Mouse (Mus musculus) thymus, postnatal 36 days (tissue): Measurements from ENCODE around the gene Dbndd2.

Source experiments
- DNase-seq, 2 experiments: peaks; one replicate each; pipeline ENCODE4 v3.0.0; 2022; ENCODE audit warnings: mixed read lengths in 2 of 2

Gene Dbndd2

GRCm38 (mm10) chr2:164485681-164486257, at the start of gene Dbndd2:
Gene Dbndd2, plus strand, starts transcription at chr2:164486106.
- DNase-seq = no peak

GRCm38 (mm10) chr2:164436215-164436913, 49.5 kb upstream of the Dbndd2 start:
- DNase-seq = no peak

GRCm38 (mm10) chr2:164436961-164437360, 48.9 kb upstream of the Dbndd2 start:
- DNase-seq = no peak

- DNase-seq = no peak
Observed at GRCm38 (mm10) chr2:164437710-164438109, 48.2 kb upstream of the Dbndd2 start.

- no peak for DNase-seq
Observed at GRCm38 (mm10) chr2:164438257-164438656, 47.6 kb upstream of the Dbndd2 start.

DNA sequence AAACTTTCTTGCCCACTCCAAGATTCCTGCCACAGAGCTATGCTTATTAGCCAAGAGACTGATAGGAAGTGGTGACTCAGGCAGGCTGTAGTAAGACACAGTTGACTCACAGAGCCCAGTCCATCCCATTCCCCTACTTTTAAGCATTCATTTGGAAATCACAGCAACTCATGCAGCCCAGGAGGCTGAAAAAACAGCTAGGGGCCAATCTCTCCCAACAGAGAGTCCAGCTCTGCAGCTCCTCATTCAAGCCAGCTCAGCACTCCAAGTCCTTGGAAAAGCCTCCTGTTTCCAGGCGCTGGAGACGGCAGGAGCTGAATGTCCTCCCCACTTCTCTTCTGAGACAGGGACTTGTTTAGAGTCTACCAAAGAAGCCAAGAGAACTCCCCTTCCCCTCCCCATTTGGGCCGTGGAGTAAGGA, 46.9 kb upstream of the Dbndd2 start:
- no peak for DNase-seq

GRCm38 (mm10) chr2:164440314-164440713, 45.6 kb upstream of the Dbndd2 start:
- DNase-seq = no peak

DNA sequence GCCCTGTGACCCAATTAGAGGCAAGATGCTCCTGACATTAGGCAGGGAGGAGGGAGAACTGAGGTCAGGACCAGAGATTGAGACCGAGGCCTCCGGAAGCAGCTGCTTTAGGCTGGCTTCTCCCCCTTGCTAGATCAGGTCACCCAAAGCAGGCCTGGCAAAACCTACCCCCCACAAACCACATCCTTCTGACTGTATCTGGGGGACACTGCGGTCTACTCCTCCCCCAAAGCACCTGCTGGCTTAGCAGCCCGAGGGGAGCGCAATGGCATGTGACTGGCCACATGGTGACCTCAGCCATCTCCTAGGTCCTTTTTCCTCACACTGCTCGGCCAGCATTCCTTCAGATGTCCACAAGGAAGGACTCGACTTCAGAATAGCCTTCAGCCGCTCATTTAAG, 44.8 kb upstream of the Dbndd2 start:
- DNase-seq = peak; percentile 57 to 72

DNA sequence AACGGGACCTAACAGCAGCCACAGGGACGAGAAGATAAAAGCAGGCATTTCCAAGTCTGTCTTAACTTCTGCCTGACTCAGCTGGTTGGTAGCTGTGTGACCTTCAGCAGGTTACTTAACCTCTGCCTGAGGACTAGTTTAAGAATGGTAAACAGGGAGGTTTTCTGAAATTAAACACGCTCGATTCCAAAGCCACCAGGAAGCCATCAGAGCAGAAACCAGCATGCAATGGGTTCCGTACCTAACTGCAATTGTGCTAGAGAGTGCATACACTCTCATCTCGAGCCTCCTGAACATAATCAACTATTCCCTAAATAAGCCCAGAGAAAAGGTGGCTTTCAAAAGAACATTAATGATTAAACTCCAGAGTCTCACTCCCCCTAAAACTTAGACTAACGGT, 44.2 kb upstream of the Dbndd2 start:
- DNase-seq = no peak

DNA sequence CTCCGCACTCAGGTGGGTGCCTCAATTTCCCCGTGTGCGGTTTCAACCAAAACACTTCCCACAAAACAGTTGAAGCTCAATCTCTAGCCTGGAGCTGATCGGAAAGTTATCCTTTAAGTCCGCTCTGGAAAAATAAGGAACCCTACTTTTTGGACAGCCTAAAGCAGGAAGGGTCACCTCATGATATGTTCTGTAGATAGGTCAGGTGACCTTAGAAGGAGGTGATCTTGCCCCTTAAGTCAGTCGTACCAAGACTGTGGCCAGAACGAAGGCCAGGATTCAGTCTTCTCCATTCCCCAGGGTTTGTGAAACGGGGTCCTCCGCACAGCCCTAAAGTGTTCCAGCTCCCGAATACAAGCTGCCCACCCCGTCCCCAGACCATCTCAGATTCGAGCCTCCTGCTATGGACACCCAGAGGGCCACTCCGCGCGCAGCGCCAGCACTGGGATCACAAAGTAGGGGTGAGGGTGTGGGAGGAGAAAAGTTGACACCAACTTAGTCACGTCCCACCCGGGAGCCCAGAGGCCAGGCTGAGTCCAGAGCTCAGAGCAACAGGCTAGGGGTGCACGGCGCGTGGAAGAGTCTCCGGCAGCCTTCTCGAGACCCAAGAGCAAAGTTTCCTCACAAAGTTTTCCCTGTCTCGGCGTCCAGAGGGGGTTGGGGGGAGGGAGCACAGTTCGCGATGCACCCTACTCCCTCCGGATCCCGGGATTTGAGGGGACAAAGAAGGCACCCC, 43.4 kb upstream of the Dbndd2 start:
- DNase-seq = peak in 1 of 2 experiments; percentile 17

GRCm38 (mm10) chr2:164443051-164443437, 42.9 kb upstream of the Dbndd2 start:
- peak; percentile 57 to 68 for DNase-seq

DNA sequence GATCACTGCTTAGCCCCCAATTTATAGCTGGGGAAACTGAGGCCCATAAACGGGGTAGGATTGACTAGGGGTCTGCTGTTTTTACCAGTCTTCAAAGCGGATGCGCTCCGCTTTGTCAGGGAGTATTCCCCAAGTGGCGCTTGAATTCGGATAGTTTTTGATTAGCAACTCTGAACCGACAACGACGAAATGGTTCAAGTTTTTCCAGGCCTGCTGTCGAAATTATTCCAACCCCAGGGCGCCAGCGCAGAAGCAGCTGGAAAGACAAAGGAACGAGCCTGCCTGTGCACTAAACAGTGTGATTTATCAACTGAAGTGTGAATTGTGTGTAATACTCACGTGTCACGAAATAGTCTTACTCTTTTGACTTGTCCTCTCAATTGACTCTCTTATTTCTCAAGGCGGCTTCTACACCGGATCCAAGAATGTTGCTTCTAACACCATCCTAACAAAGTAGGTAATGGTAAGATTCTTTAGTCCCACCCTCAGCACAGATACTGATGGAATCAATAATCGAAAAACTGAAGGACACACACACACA, 42.4 kb upstream of the Dbndd2 start, which contains the start of gene Sdc4:
Sdc4 (minus strand) TSS at position 428 of the 541 bp plus-strand sequence.
- DNase-seq = no peak

- DNase-seq = no peak
Observed at GRCm38 (mm10) chr2:164444701-164445100, 41.2 kb upstream of the Dbndd2 start.

DNA sequence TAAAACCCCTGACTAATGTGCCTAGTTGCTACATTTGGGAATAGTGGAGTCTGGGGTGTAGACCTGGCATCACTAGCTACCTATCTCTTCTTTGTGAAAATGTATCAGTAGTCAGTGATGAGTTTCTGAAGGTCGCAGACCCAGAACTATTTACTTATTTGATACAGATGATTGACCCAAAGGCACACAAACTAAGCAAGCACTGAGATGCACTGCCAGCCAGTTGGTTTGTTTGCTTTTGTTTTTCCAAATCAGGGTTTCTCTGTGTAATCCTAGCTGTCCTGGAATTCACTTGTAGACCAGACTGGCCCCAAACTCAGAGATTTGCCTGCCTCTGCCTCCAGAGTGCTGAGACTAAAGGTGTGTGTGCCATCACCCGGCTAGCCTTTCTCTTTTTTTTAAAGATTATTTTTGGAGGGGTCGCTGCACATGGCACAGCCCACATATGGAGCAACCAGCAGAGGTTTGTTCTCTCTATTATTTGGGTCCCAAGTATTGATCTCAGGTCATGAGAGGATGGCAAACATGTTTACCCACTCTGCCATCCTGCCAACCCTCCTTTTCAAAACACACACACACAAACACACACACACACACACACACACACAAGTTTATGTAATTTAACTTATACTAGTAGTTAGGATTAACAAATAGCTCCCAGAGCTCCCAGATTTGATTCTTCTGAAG, 40.4 kb upstream of the Dbndd2 start:
- no peak for DNase-seq

DNA sequence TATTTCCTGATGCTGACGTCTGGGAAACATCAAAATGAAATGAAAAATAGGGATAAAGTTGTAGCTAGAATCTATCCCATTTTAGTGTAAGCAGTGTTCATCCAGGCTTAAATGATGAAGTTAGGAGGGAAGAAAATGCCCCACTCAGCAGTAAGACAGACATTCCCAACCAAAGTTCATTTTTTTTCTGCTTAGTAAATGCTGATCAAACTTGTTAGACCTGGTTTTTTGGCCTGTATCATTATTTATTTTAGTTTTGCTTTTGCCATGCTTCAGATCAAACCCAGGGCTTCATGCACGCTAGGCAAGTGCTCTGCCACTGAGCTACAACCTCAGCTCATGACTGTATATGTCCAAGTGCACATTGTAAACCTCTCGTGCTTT, 39.8 kb upstream of the Dbndd2 start:
- DNase-seq = no peak

DNA sequence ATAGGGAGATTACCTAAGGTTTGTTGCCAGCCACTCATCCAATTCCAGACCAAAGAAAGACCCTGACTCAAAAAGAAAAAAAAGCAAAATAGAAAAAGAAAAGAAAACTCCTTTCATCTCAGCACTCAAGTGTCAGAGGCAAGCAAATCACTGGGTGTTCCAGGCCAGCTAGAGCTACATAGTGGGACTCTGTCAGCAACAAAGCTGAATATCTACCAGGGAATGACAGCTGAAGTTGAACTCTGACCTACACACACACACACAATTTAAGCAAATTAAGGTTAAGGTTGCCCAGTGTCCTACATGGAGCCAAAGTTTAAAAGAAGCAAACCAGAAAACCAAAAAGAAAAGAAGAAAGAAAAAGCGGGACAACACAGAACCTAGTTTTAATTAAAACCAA, 37.8 kb upstream of the Dbndd2 start:
- DNase-seq = no peak

- DNase-seq = no peak
Observed at GRCm38 (mm10) chr2:164448921-164449320, 37.0 kb upstream of the Dbndd2 start.

DNA sequence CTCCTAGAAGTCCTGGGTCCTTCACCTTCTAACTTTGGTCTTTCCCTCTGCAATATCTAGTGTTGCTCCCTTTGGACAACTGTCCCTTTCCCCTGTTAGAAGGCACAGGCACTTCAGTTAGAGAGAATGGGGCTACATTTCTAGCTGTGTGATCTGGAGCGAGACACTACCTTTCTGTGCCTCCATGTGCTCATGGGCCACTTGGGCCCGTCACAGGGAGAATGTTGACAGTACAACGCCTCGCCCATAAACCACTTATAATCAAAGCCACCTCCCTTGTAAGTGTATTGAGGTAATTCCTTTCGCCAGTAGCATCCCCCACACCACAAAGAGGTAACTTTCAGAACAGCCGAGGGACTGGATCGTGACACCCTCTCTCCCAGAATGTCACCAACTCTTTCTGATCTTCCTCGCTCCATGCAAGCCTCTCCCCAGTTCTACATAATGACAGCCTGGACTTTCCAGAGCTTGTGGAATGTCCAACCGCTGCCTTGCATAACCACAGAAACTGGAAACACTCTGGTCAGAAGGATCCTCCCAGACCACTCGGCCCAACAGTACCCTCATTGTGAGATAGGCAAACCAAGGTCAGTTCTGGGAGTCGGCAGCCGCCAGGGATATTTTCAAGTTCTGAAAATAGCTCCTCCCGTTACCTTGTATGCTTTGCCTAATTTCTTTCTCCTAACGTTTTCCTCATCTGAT, 36.4 kb upstream of the Dbndd2 start:
- DNase-seq = no peak

DNA sequence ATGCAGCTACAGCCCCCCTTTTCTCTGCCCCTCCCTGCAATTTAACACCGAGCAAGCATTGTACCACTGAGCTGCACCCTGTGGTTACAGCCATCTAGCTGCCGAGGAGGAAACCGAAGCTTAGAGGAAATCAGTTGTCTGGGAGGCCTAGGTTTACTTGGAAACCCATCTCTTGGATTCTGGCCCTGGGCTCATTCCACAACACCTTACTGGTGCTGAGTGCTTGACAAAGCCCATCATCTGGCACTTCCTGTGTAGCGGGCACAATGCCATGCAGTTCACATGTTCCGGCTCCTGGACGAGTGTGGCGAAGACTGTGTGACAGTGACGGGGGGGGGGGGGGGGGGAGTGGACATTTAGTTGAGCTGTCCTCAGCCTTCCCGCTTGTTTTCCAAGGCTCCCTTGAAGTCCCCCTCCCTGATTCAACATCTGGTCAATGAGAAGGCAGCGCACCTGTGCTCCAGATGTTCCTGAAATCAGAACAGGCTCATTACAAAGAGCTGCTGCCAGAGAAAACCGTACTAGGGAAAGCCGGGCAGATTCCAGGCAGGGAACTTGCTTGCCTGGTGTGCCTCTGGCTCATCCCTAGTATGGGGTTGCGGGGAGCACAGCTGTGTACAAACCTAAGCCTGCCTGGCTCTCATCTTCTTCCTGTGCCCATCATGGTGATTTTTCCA, 33.8 kb upstream of the Dbndd2 start:
- DNase-seq = no peak

- DNase-seq = no peak
Observed at GRCm38 (mm10) chr2:164453047-164453757, 32.7 kb upstream of the Dbndd2 start.

DNA sequence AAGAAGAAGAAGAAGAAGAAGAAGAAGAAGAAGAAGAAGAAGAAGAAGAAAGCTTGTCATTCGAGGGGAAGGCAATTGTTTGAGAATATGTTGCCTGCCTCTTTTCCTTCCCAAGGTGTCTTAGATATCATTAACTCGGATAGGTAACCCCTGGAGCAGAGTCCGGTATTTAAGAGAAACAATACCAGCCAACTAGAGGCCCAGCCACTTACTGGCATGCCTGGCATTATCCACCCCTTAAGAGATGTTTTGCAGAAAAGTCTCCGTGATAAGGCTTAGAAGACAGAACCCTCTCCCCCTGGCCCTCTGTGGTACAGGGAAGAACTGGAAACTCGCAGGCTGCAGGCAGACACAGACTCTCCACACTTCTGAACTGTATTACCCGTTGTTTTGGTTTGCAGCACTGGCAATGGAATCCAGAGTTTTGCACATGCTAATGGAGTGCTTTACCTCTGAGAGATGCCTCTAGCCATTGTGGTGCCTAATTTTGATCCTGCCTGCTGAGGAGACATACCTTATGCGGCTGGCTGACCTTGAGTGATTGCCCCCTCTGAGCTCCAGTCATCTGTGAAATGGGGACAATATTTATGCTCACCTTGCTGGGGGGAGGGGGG, 31.9 kb upstream of the Dbndd2 start:
- DNase-seq = no peak
